Mouse (Mus musculus) layer of hippocampus, adult 9-11 months (tissue): ENCODE data around the gene Gzmm.

Experiments used
- DNase-seq: peaks from one replicate; pipeline ENCODE4 v3.0.0; 2022

Gene Gzmm

DNA sequence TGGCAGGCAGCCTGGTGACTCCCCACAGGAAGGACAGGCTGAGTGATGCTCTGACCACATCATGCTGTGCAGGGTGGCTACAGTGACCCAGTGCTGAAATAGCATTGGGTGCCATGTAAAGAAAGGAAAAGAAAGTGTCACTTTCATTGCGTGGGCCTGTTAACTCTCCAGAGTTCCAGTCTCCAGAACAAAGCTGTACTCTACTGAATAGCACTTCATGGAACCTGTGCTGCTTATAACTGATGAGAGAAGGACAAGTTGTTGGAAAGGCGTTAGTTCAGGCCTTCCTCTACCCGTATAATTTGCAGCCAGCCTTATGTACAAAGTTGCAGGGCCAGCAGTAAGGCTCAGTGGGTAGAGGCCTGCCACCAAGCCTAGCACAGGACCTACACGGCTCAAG, at the start of gene Gzmm:
Gene Gzmm, plus strand, starts transcription at position 301 of the 400 bp plus-strand sequence.
- no peak for DNase-seq

DNA sequence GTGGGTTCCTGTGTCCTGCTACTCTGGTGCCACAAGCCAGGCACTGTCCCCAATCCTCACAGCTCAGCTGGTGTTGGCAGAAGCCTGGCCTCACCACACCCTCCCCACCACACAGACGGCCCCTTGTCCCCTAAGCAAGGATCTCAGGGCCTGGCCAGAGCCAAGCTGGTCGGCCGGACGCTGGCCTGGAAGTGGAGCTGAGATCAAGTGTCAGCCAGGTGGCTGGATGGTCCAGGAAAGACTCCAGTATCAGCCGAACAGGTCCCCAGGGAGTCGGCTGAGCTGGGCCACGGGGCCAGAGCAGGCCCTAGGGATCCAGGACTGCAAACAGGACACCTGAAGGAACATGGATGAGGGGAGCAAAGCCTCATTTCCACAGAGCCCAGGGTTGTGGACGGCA, 43.1 kb upstream of the Gzmm start, which contains the start of gene Odf3l2:
Gene Odf3l2, minus strand, starts transcription at position 28 of the 400 bp plus-strand sequence.
- DNase-seq, result peak; percentile 48

DNA sequence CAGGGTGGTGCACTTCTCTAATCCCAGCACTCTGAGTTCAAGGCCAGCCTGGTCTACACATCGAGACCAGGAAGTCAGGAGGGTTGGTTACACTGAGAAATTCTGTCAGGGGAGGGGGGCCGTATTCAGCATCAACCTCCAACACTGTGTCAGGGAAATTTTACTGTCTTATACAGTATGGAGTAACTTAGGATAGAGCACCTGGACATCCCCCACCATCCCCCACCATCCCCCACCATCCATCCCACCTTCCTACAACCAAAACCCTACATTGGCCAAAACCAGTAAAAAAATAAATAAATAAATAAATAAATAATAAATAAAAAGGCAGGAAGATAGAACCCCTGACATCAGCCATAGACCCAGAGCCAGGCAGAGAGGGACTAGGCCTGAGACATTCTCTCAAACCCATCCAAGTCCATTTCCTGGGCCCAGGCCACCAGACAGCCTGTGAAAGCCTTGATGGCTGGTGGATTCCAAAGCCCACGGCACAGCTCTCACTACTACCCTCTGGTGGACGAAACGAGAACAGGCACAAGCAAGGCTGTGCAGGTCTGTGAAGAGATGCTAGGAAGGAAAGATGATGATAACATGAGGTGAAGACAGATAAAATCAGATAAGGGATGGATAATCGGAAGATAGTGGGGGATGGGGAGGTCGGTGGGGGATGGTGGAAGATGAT, 39.6 kb upstream of the Gzmm start:
- DNase-seq, result peak; percentile 79

DNA sequence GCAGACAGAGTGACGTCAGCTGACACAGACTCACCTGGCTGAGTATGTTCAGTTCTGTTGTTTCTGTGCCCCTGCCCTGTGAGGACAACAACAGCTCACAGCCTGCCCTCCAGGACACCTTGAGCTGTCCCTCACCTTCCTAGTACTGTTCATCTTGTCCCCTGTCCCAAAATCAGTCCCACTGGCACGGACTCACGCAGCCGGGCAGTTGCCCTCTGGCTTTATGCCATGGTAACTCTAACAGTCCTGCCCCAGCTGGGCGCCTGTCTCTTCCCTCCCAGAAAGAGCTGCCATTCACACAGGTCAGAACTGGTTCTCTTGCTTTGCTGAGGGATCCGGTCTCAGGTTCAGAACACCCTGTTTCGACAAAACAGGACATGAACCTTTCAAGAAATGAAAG, 36.0 kb upstream of the Gzmm start:
- no peak for DNase-seq

DNA sequence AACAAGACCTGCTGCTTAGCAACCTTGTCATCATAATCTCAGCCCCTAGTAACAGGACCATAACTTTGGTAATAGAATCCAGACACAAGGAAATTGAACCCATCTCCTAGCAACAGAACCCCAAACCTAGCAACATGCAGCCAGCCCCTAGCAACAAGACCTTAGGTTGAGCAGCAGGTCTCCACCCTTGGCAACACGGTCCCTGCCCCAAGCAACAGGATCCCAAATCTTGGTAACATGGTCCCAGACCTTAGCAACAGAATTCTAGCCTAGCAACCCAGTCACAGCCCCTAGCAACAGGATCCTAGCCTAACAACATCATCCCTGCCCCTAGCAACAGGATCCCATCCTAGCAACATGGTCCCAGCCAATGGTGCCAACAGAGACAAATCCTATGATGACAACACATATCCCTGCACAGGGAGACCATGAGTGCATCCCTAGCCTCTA, 33.8 kb upstream of the Gzmm start:
- peak; percentile 79 for DNase-seq

DNA sequence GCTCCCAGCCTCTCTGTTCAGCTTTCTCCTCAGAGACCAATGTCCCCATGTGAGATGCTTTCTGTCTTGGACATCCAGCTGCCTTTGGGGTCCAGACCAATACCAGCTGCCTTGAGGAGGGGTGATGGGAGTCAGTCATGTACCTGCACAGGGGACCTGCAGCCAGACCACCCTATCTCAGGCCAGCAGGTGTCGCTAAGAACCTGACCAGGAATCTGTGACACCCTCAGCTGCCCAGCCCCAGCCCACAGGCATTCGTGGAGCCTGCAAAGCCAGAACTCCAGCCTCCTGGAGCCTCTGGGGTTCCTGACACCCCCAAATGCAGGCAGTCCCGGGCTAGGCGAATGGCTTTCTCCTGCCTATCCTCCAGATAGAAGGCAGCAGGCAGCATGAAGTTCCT, 30.0 kb upstream of the Gzmm start:
- DNase-seq, result no peak

DNA sequence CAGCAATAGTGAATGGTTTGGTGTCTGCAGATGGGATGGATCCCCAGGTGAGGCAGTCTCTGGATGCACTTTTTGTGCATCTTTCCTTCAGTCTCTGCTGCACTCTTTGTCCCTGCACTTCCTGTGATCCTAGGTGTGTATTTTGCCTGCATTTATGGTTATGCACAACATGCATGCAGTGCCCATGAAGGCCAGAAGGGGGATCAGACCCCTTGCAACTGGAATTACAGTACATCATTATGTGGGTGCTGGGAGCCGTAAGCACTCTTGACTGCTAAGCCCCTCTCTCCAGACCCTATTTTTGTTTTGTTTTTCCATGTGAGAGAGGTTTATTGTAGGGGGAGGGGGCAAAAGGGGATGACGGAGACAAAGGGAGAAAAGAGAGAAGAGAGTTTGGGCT, 28.5 kb upstream of the Gzmm start:
- no peak for DNase-seq

DNA sequence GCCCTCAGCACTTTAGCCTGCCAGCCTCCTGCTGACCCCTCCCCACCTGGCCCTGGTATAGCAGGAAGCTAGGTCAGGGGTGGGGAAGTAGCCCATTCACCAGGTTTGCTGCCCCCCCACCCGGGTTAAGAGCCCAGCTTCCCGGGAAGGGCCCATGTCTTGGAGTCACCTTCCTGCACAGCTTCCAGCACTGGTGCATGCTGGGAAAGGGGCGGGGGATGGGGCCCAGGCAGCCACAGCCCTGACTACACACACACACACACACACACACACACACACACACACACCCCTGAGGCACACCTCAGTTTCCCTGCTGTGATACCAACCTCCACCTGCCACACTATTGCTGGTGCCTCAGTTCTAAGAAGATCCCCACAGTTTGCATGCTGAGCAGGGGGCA, 27.0 kb upstream of the Gzmm start:
- DNase-seq, result no peak

DNA sequence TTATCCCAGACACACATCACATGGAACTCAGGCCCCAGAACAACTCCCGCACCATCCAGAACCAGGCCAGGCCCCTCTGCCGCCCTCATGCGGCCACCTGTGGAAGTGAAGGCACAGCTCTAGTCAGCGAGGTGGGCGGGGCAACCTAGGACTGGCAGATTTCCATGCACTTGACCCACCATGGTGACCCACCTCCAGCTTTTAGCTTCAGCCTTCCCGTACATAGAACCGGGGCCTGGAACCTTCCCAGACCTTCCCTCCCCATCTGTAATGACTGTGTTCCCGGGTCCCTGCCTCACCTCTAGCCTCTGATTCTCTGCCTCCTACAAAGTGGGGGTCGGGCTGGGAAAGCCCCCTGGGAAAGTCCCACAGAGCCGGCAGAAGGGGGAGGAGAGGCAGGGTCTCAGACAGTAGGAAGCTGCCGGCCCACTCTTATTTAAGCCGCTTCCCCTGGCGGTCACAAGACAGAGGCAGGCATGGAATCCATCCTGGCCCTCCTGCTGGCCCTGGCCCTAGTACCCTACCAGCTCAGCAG, 24.6 kb upstream of the Gzmm start, which contains the start of gene Madcam1:
Gene Madcam1, plus strand, starts transcription at position 429 of the 535 bp plus-strand sequence.
- peak; percentile 45 for DNase-seq

DNA sequence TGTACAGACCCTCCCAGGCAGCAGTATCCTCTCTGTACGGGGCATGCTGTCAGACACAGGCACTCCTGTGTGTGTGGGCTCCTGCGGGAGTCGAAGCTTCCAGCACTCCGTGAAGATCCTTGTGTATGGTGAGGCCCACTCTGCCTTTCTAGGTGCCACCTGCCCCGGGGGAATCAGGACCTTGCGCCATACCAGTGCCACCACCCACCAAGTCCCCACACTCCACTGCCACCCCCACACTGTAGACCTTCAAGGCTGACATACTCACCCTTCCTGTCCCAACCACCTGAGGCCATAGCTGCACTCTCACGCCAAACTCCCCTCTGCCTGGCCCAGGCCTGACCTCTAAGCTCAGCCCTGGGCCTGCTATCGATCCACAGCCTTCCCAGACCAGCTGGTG, 23.8 kb upstream of the Gzmm start:
- no peak for DNase-seq

DNA sequence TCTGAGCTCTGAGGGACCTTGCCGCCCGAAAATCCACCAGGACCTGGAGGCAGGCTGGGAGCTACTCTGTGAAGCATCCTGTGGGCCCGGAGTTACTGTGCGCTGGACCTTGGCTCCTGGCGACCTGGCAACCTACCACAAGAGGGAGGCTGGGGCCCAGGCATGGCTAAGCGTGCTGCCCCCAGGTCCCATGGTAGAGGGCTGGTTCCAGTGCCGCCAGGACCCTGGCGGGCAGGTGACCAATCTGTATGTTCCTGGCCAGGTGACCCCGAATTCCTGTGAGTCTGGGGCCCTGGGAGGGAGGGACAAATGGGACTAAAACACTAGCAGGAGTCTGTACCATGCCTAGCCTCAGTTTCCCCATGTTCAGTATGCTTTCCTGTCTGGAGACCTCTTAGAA, 22.3 kb upstream of the Gzmm start:
- DNase-seq, result no peak

DNA sequence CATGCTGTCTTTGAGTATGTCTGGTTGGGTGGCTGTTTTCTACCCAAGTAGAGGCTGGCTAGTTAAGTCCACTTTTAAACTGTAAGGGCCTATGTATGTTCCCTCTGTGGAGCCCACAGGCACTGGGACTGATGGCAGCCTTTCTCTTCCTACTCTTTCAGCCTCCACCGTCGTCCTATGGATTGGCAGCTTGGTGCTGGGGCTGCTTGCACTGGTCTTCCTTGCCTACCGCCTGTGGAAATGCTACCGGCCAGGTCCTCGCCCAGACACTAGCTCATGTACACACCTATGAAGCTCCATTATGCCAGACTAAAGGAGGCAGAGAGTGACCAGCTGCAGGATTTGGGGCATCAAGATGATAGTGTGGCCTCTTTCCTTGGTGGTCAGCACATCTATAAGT, 20.7 kb upstream of the Gzmm start:
- DNase-seq, result no peak

DNA sequence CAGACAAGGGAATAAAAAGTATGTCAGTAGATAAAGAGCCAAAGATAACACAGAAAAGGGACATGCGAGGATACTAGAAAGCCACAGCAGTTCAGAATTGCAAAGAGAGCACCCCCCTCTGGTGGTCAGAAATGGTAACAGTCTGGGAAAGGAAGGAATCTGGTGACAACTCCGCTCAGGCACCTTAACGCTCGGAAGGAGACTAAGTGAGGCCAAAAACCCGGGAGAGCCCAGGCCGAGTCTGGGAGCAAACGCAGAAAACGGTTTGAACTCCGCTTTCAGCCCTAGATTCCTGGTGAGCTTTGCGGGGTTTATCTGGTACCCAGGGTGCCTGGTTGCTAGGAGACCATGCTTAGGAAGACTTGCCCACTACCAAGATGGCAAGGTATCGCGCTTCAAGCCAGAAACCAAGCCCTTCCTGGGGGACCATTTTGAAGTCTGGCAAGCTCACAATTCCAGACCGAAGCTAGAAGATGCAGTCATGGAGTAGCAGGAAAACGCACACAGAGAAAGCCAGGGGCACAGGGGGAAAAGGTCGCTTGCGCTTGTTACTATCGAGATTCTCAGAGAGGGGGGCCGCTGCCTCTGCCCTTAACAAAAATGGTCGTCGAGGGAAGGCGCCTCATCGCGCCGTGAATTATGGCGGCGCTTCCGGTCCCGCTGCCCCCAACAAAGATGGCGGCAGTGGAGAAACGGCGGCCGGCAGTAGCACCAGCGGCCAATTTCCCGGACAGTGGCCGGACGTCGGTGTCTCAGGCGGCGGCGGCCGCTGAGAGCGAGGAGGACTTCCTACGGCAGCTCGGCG, 19.8 kb upstream of the Gzmm start, which contains the start of gene Tpgs1:
Gene Tpgs1, plus strand, starts transcription at position 599 of the 805 bp plus-strand sequence.
- DNase-seq, result peak; percentile 95

DNA sequence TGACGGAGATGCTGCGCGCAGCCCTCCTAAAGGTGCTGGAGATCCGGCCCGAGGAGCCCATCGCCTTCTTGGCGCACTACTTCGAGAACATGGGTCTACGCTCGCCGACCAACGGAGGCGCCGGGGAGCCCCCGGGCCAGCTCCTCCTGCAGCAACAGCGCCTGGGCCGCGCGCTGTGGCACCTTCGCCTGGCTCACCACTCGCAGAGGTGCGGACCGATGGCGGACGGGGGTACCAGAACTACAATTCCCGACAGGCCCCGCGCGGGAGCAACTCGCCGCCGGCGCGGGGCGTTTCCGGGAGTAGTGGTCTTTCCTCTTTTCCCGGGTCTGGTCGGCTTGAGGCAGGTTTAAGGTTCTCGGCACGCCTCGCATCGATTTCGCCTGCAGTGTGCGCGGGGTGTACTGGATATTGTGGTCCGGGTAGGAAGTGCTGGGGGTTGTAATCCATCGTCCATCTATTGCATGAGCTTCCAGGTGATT, 19.2 kb upstream of the Gzmm start:
- peak; percentile 81 for DNase-seq

DNA sequence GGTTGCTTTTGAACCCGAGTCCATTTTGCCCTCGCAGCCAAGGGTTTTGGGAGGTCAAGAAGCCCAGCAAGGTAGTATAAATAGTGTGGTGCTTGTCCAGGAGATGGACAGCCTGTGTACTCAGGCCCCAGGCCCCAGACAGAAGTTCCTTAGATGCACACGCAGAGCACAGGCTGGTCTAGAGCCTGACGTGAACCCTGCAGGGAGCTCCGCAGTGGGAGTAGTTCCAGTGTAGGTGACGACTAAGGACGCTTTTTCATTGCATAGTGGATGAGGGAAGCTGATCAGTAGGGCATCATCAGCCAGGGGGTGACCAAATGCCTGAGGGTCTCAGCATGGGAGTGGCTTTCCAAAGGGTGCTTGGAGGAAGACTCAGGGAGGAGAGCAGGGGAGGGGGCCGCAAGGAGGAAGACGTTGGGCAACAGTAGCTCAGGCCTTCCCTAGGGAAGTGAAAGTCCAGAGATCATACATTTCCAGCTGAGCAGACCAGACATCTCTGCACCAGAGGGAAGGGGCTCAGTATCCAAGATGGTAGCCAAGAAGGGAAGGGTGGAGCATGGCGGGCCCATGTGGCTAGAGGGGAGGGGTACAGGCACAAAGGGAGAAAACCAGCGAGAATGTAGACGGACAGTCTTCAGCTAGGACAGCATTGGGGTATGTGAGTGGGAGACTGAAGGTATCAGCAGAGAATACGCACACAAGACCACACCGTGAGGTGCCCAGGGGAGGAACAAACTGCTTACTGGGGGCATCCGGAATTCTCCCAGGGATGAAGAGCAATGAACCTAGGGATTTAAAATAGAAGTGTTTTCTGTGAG, 18.5 kb upstream of the Gzmm start:
- no peak for DNase-seq

DNA sequence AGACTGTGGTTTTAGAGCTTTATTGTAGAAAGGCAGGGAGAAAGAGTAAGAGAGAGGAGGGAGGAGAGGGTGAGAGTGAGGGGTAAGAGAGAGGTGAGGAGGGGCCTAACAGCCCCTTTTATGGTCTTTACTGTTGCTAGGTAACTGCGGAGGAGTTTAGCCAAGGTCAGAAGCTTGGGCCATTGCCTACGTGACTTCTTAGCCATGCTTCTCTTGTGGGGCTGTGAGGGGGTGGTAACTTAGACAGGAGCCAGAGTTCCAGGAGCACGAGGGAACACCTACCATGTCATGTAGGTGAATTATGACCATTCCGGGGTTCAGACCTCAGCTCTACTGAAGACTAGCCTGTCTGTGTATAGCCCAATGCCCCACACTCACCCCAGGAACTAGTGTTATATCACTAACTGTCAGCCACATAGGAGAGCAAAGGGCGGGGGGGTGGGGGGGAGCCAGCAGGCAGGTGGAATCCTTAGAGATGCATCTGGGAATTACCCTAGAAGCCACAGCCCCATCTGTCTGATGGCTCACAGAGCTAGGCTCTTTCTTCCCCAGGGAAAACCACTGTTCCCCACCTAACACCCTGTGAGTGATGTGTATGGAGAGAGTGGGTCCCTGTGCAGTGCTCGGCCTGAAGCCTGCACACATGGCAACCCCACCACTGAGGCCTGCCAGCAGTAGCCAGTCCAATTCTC, 17.3 kb upstream of the Gzmm start:
- no peak for DNase-seq

DNA sequence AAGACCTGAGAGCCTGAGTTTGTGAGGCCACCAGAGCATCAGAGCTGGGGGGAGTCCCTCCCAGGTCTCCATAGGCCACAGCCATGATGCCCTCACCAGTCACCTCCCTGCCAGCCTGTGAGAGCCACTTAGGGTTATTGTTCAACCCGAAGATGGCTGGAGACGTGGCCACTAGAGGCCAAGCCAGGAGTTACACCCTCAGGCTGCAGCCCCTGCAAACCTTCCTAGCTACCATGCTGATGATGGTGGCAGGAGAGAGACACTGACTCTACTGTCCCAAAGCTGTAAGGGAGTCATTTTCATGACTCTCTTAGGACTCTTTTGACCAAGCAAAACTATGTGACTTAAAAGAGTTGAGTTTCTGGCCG, 16.7 kb upstream of the Gzmm start:
- DNase-seq, result no peak

DNA sequence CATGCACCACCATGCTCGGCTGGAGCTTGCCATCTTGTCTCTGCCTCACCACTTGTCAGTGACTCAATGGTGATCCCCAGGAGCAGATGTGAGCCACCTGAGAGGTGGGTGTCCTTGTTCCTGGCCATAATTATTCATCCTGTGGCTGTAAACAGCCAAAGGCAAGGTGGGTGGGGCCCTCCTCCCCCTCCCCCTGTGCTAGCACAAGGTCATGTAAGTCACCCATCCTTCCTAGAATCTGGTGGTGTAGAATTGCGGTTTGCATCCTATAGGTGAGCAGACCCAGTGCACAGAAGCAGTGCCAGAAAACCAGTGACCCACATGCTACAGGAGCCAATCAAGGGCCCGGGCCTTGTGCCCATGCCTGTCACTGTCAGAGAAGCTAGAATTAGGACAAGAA, 15.8 kb upstream of the Gzmm start:
- no peak for DNase-seq

DNA sequence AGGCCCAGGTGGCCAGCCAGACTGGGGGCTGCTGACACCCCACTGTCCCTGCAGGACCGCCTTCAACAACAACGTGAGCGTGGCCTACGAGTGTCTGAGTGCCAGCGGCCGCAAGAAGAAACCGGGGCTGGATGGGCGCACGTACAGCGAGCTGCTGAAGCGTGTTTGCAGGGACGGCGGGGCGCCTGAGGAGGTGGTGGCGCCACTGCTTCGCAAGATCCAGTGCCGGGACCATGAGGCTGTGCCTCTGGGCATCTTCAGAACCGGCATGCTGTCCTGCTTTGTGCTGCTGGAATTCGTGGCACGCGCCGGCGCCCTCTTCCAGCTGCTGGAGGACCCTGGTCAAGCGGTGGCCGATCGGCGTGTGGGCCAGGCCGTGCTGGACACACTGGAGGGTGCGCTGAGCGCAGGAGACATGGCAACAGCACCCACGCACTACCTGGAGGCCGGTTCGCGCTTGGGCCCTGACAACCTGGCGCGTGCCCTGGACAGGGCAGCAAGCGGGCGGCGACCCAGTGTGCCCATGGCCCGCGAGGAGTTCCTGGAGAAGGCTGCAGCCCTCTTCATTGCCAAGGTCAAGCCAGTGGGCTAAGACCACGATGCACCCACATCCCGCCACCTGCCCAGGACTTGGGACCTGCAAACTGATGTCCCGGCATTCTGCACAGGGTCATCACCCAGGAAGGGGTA, 13.3 kb upstream of the Gzmm start:
- DNase-seq, result no peak

DNA sequence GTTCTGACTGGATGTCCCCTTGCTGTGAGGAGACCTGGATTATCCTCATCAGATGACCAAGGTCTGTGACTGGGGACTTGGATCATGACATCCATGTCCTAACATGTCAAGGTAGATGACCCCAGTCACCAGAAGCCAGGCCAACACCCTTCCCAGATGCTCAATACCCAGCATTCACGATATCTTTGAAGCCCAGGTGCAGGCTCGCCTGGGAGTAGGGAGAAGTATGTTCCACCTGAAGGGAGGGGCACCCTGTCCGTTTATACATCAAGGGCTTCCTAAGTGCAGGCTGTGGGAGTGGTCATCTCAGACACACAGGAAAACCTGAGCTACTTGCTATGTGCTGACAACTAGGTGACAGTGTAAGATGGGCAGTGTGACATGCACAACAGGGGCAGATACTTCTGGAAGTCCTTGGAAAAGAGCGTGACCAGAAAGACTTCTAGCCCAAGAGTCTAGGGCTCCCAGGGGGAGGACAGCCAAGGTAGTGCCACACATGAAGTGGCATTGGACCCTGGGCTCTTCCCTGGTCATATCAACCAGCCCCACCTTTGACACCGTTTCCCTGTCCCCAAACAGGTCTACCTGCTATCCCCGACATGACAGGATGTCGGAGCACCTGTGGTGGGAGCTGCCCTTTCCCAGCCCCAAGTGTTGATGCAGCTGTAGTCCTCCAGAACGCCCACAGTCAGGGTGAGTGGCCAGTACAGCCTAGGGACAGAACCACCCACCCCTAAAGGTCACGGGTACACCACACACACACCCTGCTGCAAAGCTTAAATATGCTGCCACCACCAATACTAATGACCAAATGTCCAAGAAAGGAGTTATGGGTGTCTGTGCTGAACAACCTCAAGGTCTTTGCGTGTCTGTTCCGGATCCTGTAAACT, 8.0 kb upstream of the Gzmm start:
- peak; percentile 63 for DNase-seq
